In genomic region chr1:24685606-24686005, GRCm38 (mm10) we compare ENCODE assay signal across 29 mouse cellular contexts. TPM values are rescaled to one million over a fixed set of nuclear protein-coding genes. Genes with fewer than 3 reads are reported as not detected.
DNase-seq lines count a peak whose midpoint lies in the region; ATAC-seq and TF ChIP-seq lines count a peak whose summit lies in the region.
"Had no signal": no experiment of that assay in that cellular context is flagged by ENCODE, and none has a peak within 500 bp of the region (broad histone marks: within the 10 kb centered on the region; RNA-seq: fewer than 3 reads in every experiment).

No protein-coding gene starts in this region.

- ATAC-seq in kidney, embryonic 14.5 days (ENCODE audit: low FRiP score, low TSS enrichment), result no peak
- ATAC-seq: forebrain, embryonic 14.5 days; forebrain, postnatal 0 days; Patski had no signal

- no peaks in the 10 kb centered on the region for H3K9me3 ChIP-seq in kidney, embryonic 14.5 days (ENCODE audit: control insufficient read depth, low read length)
- H3K9me3 ChIP-seq: embryonic facial prominence, embryonic 12.5 days; embryonic facial prominence, embryonic 15.5 days; G1E; heart, embryonic 10.5 days; heart, embryonic 13.5 days; hindbrain, embryonic 12.5 days; hindbrain, embryonic 15.5 days had no signal

- H3K4me1 ChIP-seq in lung, adult 2 months (ENCODE audit: control insufficient read depth, insufficient read depth, low read length), result no peaks in the 10 kb centered on the region
- H3K4me1 ChIP-seq in spleen, adult 2 months (ENCODE audit: control insufficient read depth, insufficient read depth, insufficient read length), result peaks cover 10% of the 10 kb centered on the region
- peaks cover 2% of the 10 kb centered on the region for H3K4me1 ChIP-seq in bone marrow, adult 2 months (ENCODE audit: control insufficient read depth, insufficient read depth, low read length)
- no peaks in the 10 kb centered on the region for H3K4me1 ChIP-seq in kidney, embryonic 14.5 days (ENCODE audit: control insufficient read depth, insufficient read depth, low read length)
- H3K4me1 ChIP-seq: embryonic facial prominence, embryonic 12.5 days; embryonic facial prominence, embryonic 15.5 days; heart, embryonic 10.5 days; heart, embryonic 13.5 days; hindbrain, embryonic 12.5 days had no signal

- no peak for TF ChIP-seq CTCF in lung, adult 2 months (IDR thresholded peaks at IDR 0.05; ENCODE audit: insufficient read depth, low read length)
- no peak for TF ChIP-seq CTCF in spleen, adult 2 months (IDR thresholded peaks at IDR 0.05; ENCODE audit: extremely low read depth, insufficient read depth, insufficient read length, insufficient replicate concordance)
- no peak for TF ChIP-seq CTCF in bone marrow, adult 2 months (IDR thresholded peaks at IDR 0.05; ENCODE audit: control insufficient read depth, insufficient read depth, low read length)

- H3K9ac ChIP-seq in kidney, embryonic 14.5 days (ENCODE audit: low read depth, low read length), result no peak overlapping the region
- H3K9ac ChIP-seq: embryonic facial prominence, embryonic 12.5 days; embryonic facial prominence, embryonic 15.5 days; forebrain, postnatal 0 days; heart, embryonic 13.5 days; hindbrain, embryonic 12.5 days; hindbrain, embryonic 15.5 days had no signal

- DNase-seq in lung, postnatal 25 days (ENCODE audit: low spot score), result peak; percentile 35
- DNase-seq in lung, adult 2 months, result no peak
- DNase-seq in spleen, adult 2 months (ENCODE audit: low read depth in 1 of 2, low spot score in 2 of 2), result peak; percentile 57 to 76
- DNase-seq in spleen, adult 12 weeks (ENCODE audit: low spot score), result no peak
- DNase-seq in splenic B cell, adult 2 months (ENCODE audit: low read depth, low spot score), result peak; percentile 83
- DNase-seq in gastrocnemius, postnatal 14 days, result no peak
- DNase-seq: adrenal gland, postnatal 10 days; adrenal gland, postnatal 36 days; cerebellum, adult 11 months; cerebellum, adult 2 months; cerebellum, adult 9-11 months; cerebellum, postnatal 25 days; forebrain, postnatal 0 days; gastrocnemius, adult 2 months; gastrocnemius, postnatal 25 days; heart, postnatal 14 days had no signal

- peaks cover 4% of the 10 kb centered on the region; the same call in 1 of the 2 replicates for H3K36me3 ChIP-seq in spleen, adult 2 months (ENCODE audit: control insufficient read depth, insufficient read depth, low read length)
- peaks cover 15% of the 10 kb centered on the region for H3K36me3 ChIP-seq in splenic B cell, adult 2 months (ENCODE audit: control insufficient read depth, insufficient read depth, low read length, poor library complexity, severe bottlenecking)
- H3K36me3 ChIP-seq in kidney, embryonic 14.5 days (ENCODE audit: control insufficient read depth, insufficient read depth, low read length), result peaks cover 4% of the 10 kb centered on the region; the same call in 1 of the 2 replicates

- H3K4me3 ChIP-seq in lung, adult 2 months (replicated peaks; ENCODE audit: extremely low read depth, low read depth, low read length), result no peak overlapping the region
- H3K4me3 ChIP-seq in spleen, adult 2 months (ENCODE audit: extremely low read depth, insufficient read depth, insufficient read length), result no peak overlapping the region
- H3K4me3 ChIP-seq in bone marrow, adult 2 months (replicated peaks; ENCODE audit: control insufficient read depth, low read depth, low read length), result no peak overlapping the region
- no peak overlapping the region for H3K4me3 ChIP-seq in kidney, embryonic 14.5 days (ENCODE audit: low read length)
- H3K4me3 ChIP-seq: embryonic facial prominence, embryonic 12.5 days; embryonic facial prominence, embryonic 15.5 days; gastrocnemius, adult 2 months; heart, adult 2 months; heart, embryonic 10.5 days; heart, embryonic 13.5 days; hindbrain, embryonic 12.5 days; hindbrain, embryonic 15.5 days had no signal

- no peak for TF ChIP-seq POLR2A in lung, adult 2 months (IDR thresholded peaks at IDR 0.05; ENCODE audit: borderline replicate concordance, extremely low read depth, low read depth, low read length)
- TF ChIP-seq POLR2A in spleen, adult 2 months (IDR thresholded peaks at IDR 0.05; ENCODE audit: low read depth, low read length), result peak; percentile 18; the same call in 1 of the 2 replicates
- TF ChIP-seq POLR2A in bone marrow, adult 2 months (IDR thresholded peaks at IDR 0.05; ENCODE audit: borderline replicate concordance, control insufficient read depth, low read depth, low read length), result no peak

- whole genome bisulfite sequencing in lung, adult 2 months, result 88% methylated on average over 7 of the region's 7 CpGs
- WGBS in spleen, adult 2 months, result 61% methylated on average over 7 of the region's 7 CpGs
- WGBS in bone marrow, adult 2 months, result 83% methylated on average over 7 of the region's 7 CpGs
- 87% methylated on average over 7 of the region's 7 CpGs for WGBS in kidney, embryonic 14.5 days

- no peaks in the 10 kb centered on the region for H3K27me3 ChIP-seq in spleen, adult 2 months (ENCODE audit: control insufficient read depth, insufficient read depth, low read length)
- no peaks in the 10 kb centered on the region for H3K27me3 ChIP-seq in splenic B cell, adult 2 months (ENCODE audit: control insufficient read depth, insufficient read depth, low read length, poor library complexity, severe bottlenecking)
- H3K27me3 ChIP-seq in kidney, embryonic 14.5 days (ENCODE audit: control insufficient read depth, insufficient read depth, low read length), result no peaks in the 10 kb centered on the region
- H3K27me3 ChIP-seq: CH12.LX; embryonic facial prominence, embryonic 12.5 days; embryonic facial prominence, embryonic 15.5 days; heart, embryonic 13.5 days; hindbrain, embryonic 12.5 days; hindbrain, embryonic 15.5 days; Patski had no signal

- intact Hi-C loops in gastrocnemius, postnatal 14 days (cut with DNase I; ENCODE audit: low total_unique reads), result no loop called here

- peak overlapping the region; percentile 87 for H3K27ac ChIP-seq in spleen, adult 2 months (ENCODE audit: insufficient read depth, low read length)
- peak overlapping the region; percentile 31; the same call in 1 of the 2 replicates for H3K27ac ChIP-seq in bone marrow, adult 2 months (ENCODE audit: control insufficient read depth, insufficient read depth, low read depth, low read length, poor library complexity)
- H3K27ac ChIP-seq in kidney, embryonic 14.5 days (ENCODE audit: low read depth, low read length), result no peak overlapping the region
- H3K27ac ChIP-seq: embryonic facial prominence, embryonic 12.5 days; embryonic facial prominence, embryonic 15.5 days; gastrocnemius, adult 2 months; heart, adult 2 months; heart, embryonic 10.5 days; heart, embryonic 13.5 days; hindbrain, embryonic 12.5 days; hindbrain, embryonic 15.5 days had no signal

- no peak overlapping the region for H3K4me2 ChIP-seq in kidney, embryonic 14.5 days (replicated peaks; ENCODE audit: low read depth, low read length)
- H3K4me2 ChIP-seq: embryonic facial prominence, embryonic 12.5 days; embryonic facial prominence, embryonic 15.5 days; heart, embryonic 13.5 days; hindbrain, embryonic 12.5 days; hindbrain, embryonic 15.5 days had no signal

RNA-seq across cellular contexts. Expression of gene Lmbrd1, which starts 7.2 kb away (rescaled TPM):
- polyA plus RNA-seq in lung, adult 2 months (2012; rRNA removed), result 16.7 and 34.1 TPM in 2 replicates
- 18.5 and 28.3 TPM in 2 replicates for polyA plus RNA-seq in spleen, adult 2 months (2012; rRNA removed)
- 5.1 and 12.5 TPM in 2 replicates for polyA plus RNA-seq in bone marrow, adult 2 months (2011; ENCODE audit: insufficient read depth, insufficient read length, low replicate concordance, missing spikeins)
- 22.4 and 26.8 TPM in 2 replicates for polyA plus RNA-seq in kidney, embryonic 14.5 days (2014; fragmentation: Nextera tagmentation; extraction: Ambion mirVana)
- 10 to 100 TPM; 30.5 to 31.1 TPM for total RNA-seq in gastrocnemius, postnatal 14 days (2021)

Comparison
In these comparisons a context has a peak if more than half of its experiments do, and no peak if none do; other contexts are left out.
1. DNase-seq: peak in lung, postnatal 25 days (single experiment), spleen, adult 2 months (2 of 2) and splenic B cell, adult 2 months (single experiment); none in lung, adult 2 months (single experiment), spleen, adult 12 weeks (single experiment) and gastrocnemius, postnatal 14 days (single experiment).